Mouse (Mus musculus) liver, embryonic 12.5 days (tissue): ENCODE measurements around the gene Tmem135. TPM values are rescaled to one million over a fixed set of nuclear protein-coding genes. Genes with fewer than 3 reads are reported as not detected.

Experiments
- ATAC-seq: fragments of 200-750 bp; cut with Nextera tagmentation; 2 replicates; pipeline ENCODE4 v1.8.0; 2017; ENCODE audit warnings: moderate number of reproducible peaks, mild to moderate bottlenecking, moderate library complexity
- H3K27ac ChIP-seq: fragments of 300-500 bp; sonication (generic); 2 replicates; pipeline ENCODE4 v1.5.1; 2016; ENCODE audit warnings: mild to moderate bottlenecking
- H3K27me3 ChIP-seq: fragments of 300-500 bp; sonication (generic); replicated peaks from 2 replicates; pipeline ENCODE4 v1.6.1; 2016; ENCODE audit warnings: mild to moderate bottlenecking, moderate library complexity
- H3K36me3 ChIP-seq: fragments of 300-500 bp; sonication (generic); 2 replicates; pipeline ENCODE4 v1.6.1; 2016; ENCODE audit warnings: mild to moderate bottlenecking, moderate library complexity
- H3K4me1 ChIP-seq: fragments of 300-500 bp; sonication (generic); 2 replicates; pipeline ENCODE4 v1.6.1; 2016
- H3K4me2 ChIP-seq: fragments of 300-500 bp; sonication (generic); 2 replicates; pipeline ENCODE4 v1.6.1; 2016; ENCODE audit warnings: mild to moderate bottlenecking, moderate library complexity
- H3K4me3 ChIP-seq: fragments of 300-500 bp; sonication (generic); 2 replicates; pipeline ENCODE4 v1.5.1; 2016; ENCODE audit warnings: mild to moderate bottlenecking, moderate library complexity
- H3K9ac ChIP-seq: fragments of 300-500 bp; sonication (generic); 2 replicates; pipeline ENCODE4 v1.6.1; 2016; ENCODE audit warnings: mild to moderate bottlenecking, moderate library complexity
- H3K9me3 ChIP-seq: fragments of 300-500 bp; sonication (generic); replicated peaks from 2 replicates; pipeline ENCODE4 v1.6.1; 2016; ENCODE audit warnings: mild to moderate bottlenecking, moderate library complexity
- WGBS: fragments of 180-500 bp; shearing (Covaris S2); methylation state at CpG from one replicate; pipeline ENCODE4 v1.1.7; 2016; ENCODE audit not compliant: insufficient replicate concordance; 5-methylcytosine and 5-hydroxymethylcytosine counted together
- polyA plus RNA-seq: library from polyadenylated mRNA; unstranded; fragments of >200 nt; fragmentation: Nextera tagmentation; extraction: Ambion mirVana; gene quantifications from 2 replicates; pipeline ENCODE4 v1.2.1, GENCODE M21; 2016

The Tmem135 gene
- polyA plus RNA-seq, 1 experiment from 2014 or later: 16.0 TPM

GRCm38 (mm10) chr7:89412094-89412493 is 8.1 kb upstream of the Tmem135 start:
- H3K27ac ChIP-seq: no peak overlapping the region
- no peak for ATAC-seq
- H3K36me3 ChIP-seq: peaks cover 14% of the 10 kb centered on the region
- H3K9ac ChIP-seq: no peak overlapping the region
- peaks cover 2% of the 10 kb centered on the region; the same call in 1 of the 2 replicates for H3K27me3 ChIP-seq
- H3K4me3 ChIP-seq: no peak overlapping the region
- peaks cover 11% of the 10 kb centered on the region for H3K4me1 ChIP-seq
- 69% methylated on average over 7 of the region's 7 CpGs for WGBS
- no peak overlapping the region for H3K4me2 ChIP-seq
- no peaks in the 10 kb centered on the region for H3K9me3 ChIP-seq

- Histone ChIP-seq H3K36me3 (peaks cover 15% of the 10 kb centered on the region), H3K4me3 (no peak overlapping the region), H3K9ac (no peak overlapping the region), H3K27ac (no peak overlapping the region), H3K9me3 (no peaks in the 10 kb centered on the region), H3K27me3 (peaks cover 5% of the 10 kb centered on the region; the same call in 1 of the 2 replicates), H3K4me1 (peaks cover 7% of the 10 kb centered on the region; the same call in 1 of the 2 replicates), H3K4me2 (no peak overlapping the region)
- ATAC-seq: no peak
- WGBS: 38% methylated on average over 3 of the region's 3 CpGs
These were observed 7.3 kb upstream of the Tmem135 start for GRCm38 (mm10) chr7:89411346-89411745.

GRCm38 (mm10) chr7:89410294-89410693 is 6.3 kb upstream of the Tmem135 start:
- Histone ChIP-seq H3K27me3 (peaks cover 12% of the 10 kb centered on the region), H3K4me2 (no peak overlapping the region), H3K9me3 (no peaks in the 10 kb centered on the region), H3K9ac (no peak overlapping the region), H3K36me3 (peaks cover 15% of the 10 kb centered on the region), H3K4me3 (no peak overlapping the region), H3K4me1 (peaks cover 9% of the 10 kb centered on the region), H3K27ac (no peak overlapping the region)
- 65% methylated on average over 4 of the region's 4 CpGs for WGBS
- no peak for ATAC-seq

- Histone ChIP-seq H3K9me3 (no peaks in the 10 kb centered on the region), H3K9ac (no peak overlapping the region), H3K27ac (no peak overlapping the region), H3K27me3 (peaks cover 42% of the 10 kb centered on the region), H3K36me3 (peaks cover 15% of the 10 kb centered on the region), H3K4me3 (no peak overlapping the region), H3K4me2 (no peak overlapping the region), H3K4me1 (peaks cover 30% of the 10 kb centered on the region)
- 82% methylated on average over 24 of the region's 24 CpGs for WGBS
- no peak for ATAC-seq
These were observed 3.3 kb upstream of the Tmem135 start for GRCm38 (mm10) chr7:89407006-89407940.

- peaks cover 49% of the 10 kb centered on the region for H3K27me3 ChIP-seq
- no peak for ATAC-seq
- no peak overlapping the region for H3K27ac ChIP-seq
- H3K9ac ChIP-seq: no peak overlapping the region
- peaks cover 30% of the 10 kb centered on the region for H3K4me1 ChIP-seq
- H3K4me2 ChIP-seq: peak overlapping the region; percentile 38
- H3K4me3 ChIP-seq: peak overlapping the region; percentile 15
- H3K9me3 ChIP-seq: no peaks in the 10 kb centered on the region
- WGBS: 49% methylated on average over 1 of the region's 1 CpGs
- H3K36me3 ChIP-seq: peaks cover 15% of the 10 kb centered on the region
These were observed 2.0 kb upstream of the Tmem135 start for GRCm38 (mm10) chr7:89406011-89406410.

GRCm38 (mm10) chr7:89404734-89405440 is 865 bp upstream of the Tmem135 start:
- Histone ChIP-seq H3K4me3 (peak overlapping the region; percentile 69), H3K4me1 (peaks cover 23% of the 10 kb centered on the region), H3K9me3 (no peaks in the 10 kb centered on the region), H3K36me3 (peaks cover 12% of the 10 kb centered on the region; the same call in 1 of the 2 replicates), H3K27ac (peak overlapping the region; percentile 68), H3K27me3 (peaks cover 53% of the 10 kb centered on the region), H3K4me2 (peak overlapping the region; percentile 95), H3K9ac (peak overlapping the region; percentile 72)
- 1% methylated on average over 35 of the region's 35 CpGs for WGBS
- ATAC-seq: no peak

GRCm38 (mm10) chr7:89403053-89403972 is 709 bp downstream of the Tmem135 start:
- WGBS: 7% methylated on average over 52 of the region's 52 CpGs
- Histone ChIP-seq H3K9ac (peak overlapping the region; percentile 57), H3K4me2 (peak overlapping the region; percentile 95), H3K4me3 (peak overlapping the region; percentile 69), H3K9me3 (no peaks in the 10 kb centered on the region), H3K36me3 (peaks cover 12% of the 10 kb centered on the region; the same call in 1 of the 2 replicates), H3K27me3 (peaks cover 53% of the 10 kb centered on the region), H3K27ac (peak overlapping the region; percentile 69), H3K4me1 (peaks cover 23% of the 10 kb centered on the region)
- peak; percentile 71 for ATAC-seq

- Histone ChIP-seq H3K9me3 (no peaks in the 10 kb centered on the region), H3K27me3 (peaks cover 50% of the 10 kb centered on the region), H3K27ac (no peak overlapping the region), H3K36me3 (peaks cover under 1% of the 10 kb centered on the region; the same call in 1 of the 2 replicates), H3K4me3 (no peak overlapping the region), H3K9ac (no peak overlapping the region), H3K4me1 (peaks cover 23% of the 10 kb centered on the region), H3K4me2 (0 out of 2 replicates have a peak overlapping the region, but pooled peaks have one; percentile 95)
- ATAC-seq: no peak
- WGBS: 50% methylated on average over 3 of the region's 3 CpGs
These were observed 2.1 kb downstream of the Tmem135 start for GRCm38 (mm10) chr7:89401936-89402335.

- 59% methylated on average over 11 of the region's 11 CpGs for WGBS
- no peak overlapping the region for H3K27ac ChIP-seq
These were observed 2.7 kb downstream of the Tmem135 start for GRCm38 (mm10) chr7:89401136-89401858.

GRCm38 (mm10) chr7:89400721-89401120 is 3.3 kb downstream of the Tmem135 start:
- H3K27me3 ChIP-seq: peaks cover 43% of the 10 kb centered on the region
- no peaks in the 10 kb centered on the region for H3K9me3 ChIP-seq
- no peak overlapping the region for H3K4me3 ChIP-seq
- 75% methylated on average over 2 of the region's 2 CpGs for WGBS
- no peaks in the 10 kb centered on the region for H3K36me3 ChIP-seq
- ATAC-seq: no peak
- no peak overlapping the region for H3K9ac ChIP-seq
- no peak overlapping the region for H3K4me2 ChIP-seq
- no peak overlapping the region for H3K27ac ChIP-seq
- peaks cover 23% of the 10 kb centered on the region for H3K4me1 ChIP-seq

More at GRCm38 (mm10) chr7:89401136-89401858, 2.7 kb downstream of the Tmem135 start:
- H3K9me3 ChIP-seq: no peaks in the 10 kb centered on the region
- ATAC-seq: no peak
- H3K4me2 ChIP-seq: no peak overlapping the region
- no peak overlapping the region for H3K9ac ChIP-seq
- H3K4me1 ChIP-seq: peaks cover 23% of the 10 kb centered on the region
- peaks cover 48% of the 10 kb centered on the region for H3K27me3 ChIP-seq
- H3K4me3 ChIP-seq: no peak overlapping the region
- H3K36me3 ChIP-seq: no peaks in the 10 kb centered on the region
